Mouse (Mus musculus): Measurements from ENCODE around the gene Atp2a3. TPM values are rescaled to one million over a fixed set of nuclear protein-coding genes. Genes with fewer than 3 reads are reported as not detected.

Gene Atp2a3
- polyA plus RNA-seq, 1 experiment: 3.7 TPM

DNA sequence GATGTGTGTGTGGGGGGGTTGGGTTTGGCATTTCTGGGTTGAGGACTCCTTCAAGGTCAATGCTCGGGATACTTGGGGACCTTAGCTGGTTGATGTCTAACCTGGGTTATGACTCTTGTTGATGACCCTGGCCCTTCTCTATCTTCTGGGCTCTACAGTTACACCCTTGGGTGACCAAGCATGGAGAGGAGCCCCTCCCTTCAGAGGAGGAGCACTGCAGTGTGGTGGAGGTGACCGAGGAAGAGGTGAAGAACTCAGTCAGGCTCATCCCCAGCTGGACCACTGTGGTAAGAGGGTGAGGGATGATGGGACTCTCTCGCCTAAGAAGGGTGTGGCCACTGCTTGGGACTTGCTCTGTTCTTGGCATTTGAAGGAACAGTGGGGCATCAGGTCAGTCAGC is 76.7 kb downstream of the Atp2a3 start:
- Histone ChIP-seq H3K4me1 (ENCODE audit: control insufficient read depth, insufficient read depth, low read length) (no peaks in the 10 kb centered on the region), H3K27ac (ENCODE audit: insufficient read depth, low read length) (no peak overlapping the region), H3K27me3 (ENCODE audit: control insufficient read depth, insufficient read depth, low read length, poor library complexity, severe bottlenecking) (no peaks in the 10 kb centered on the region), H3K36me3 (ENCODE audit: control insufficient read depth, insufficient read depth, low read length, poor library complexity, severe bottlenecking) (no peaks in the 10 kb centered on the region), H3K4me3 (ENCODE audit: low read depth, low read length) (no peak overlapping the region), H3K9me3 (replicated peaks; ENCODE audit: control insufficient read depth, insufficient read depth, low read length, poor library complexity, severe bottlenecking) (no peaks in the 10 kb centered on the region), H3K9ac (ENCODE audit: low read depth, poor library complexity, severe bottlenecking) (no peak overlapping the region)
- TF ChIP-seq POLR2A (IDR thresholded peaks at IDR 0.05; ENCODE audit: insufficient read depth, low read length) (no peak), EP300 (IDR thresholded peaks at IDR 0.05; ENCODE audit: insufficient read depth, low read depth, low read length) (no peak), CTCF (IDR thresholded peaks at IDR 0.05; ENCODE audit: low read depth, low read length) (no peak)

DNA sequence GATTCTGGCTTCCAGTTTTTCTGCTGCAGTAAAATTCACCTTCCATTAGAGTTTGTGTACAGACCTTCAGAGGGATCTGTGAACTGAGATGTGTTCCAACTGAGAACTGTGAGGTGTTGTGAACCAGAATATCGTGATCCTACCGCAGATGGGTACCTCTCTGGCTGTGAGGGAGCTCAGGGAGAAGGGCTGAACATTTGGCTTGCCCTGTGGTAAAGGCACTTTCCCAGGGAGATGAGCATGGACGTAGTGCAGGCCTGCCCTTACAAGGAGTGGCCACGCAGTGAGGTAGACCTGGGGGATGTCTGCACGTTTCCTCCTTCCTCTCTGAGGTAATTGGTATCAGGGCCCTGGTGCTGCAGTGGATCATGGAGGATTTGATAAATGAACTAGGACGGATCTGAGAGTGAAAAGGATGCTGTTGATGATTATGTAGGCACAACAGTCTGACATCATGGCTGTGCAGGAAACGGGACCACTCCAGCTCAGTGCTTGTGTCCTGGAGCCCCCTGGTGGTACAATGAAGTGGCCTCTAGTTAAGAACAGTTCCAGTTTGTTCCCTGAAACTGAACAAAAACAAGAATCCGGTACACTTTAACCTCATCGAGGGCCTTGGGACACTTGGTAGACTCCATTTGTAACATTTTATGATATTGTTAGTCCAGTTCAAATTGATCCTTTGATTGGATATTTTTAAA is 78.3 kb downstream of the Atp2a3 start:
- no peaks in the 10 kb centered on the region for H3K9me3 ChIP-seq (replicated peaks; ENCODE audit: control insufficient read depth, insufficient read depth, low read length, poor library complexity, severe bottlenecking)
- no peak overlapping the region for H3K27ac ChIP-seq (ENCODE audit: insufficient read depth, low read length)
- H3K36me3 ChIP-seq (ENCODE audit: control insufficient read depth, insufficient read depth, low read length, poor library complexity, severe bottlenecking): no peaks in the 10 kb centered on the region
- TF ChIP-seq CTCF (IDR thresholded peaks at IDR 0.05; ENCODE audit: low read depth, low read length) (peak; percentile 57), POLR2A (IDR thresholded peaks at IDR 0.05; ENCODE audit: insufficient read depth, low read length) (no peak)
- no peak overlapping the region for H3K9ac ChIP-seq (ENCODE audit: low read depth, poor library complexity, severe bottlenecking)
- no peaks in the 10 kb centered on the region for H3K4me1 ChIP-seq (ENCODE audit: control insufficient read depth, insufficient read depth, low read length)
- no peaks in the 10 kb centered on the region for H3K27me3 ChIP-seq (ENCODE audit: control insufficient read depth, insufficient read depth, low read length, poor library complexity, severe bottlenecking)
- H3K4me3 ChIP-seq (ENCODE audit: low read depth, low read length): no peak overlapping the region

Other genes starting within 250 kb of the Atp2a3 start
- gene Cyb5d2, start 165.0 kb upstream of the Atp2a3 start, polyA plus RNA-seq (2011; ENCODE audit: insufficient read depth, insufficient read length, low read depth, missing spikeins): 7.1 and 7.5 TPM in 2 replicates
- gene Zzef1, start 164.9 kb upstream of the Atp2a3 start, polyA plus RNA-seq (2011; ENCODE audit: insufficient read depth, insufficient read length, low read depth, missing spikeins): 6.8 and 10.2 TPM in 2 replicates
- gene P2rx1, start 37.9 kb downstream of the Atp2a3 start, polyA plus RNA-seq (2011; ENCODE audit: insufficient read depth, insufficient read length, low read depth, missing spikeins): not detected in 2 replicates
- gene Camkk1, start 57.8 kb downstream of the Atp2a3 start, polyA plus RNA-seq (2011; ENCODE audit: insufficient read depth, insufficient read length, low read depth, missing spikeins): 3.0 and 3.1 TPM in 2 replicates
- 17.9 TPM in 2 replicates for gene Ncbp3, start 86.6 kb downstream of the Atp2a3 start, polyA plus RNA-seq (2011; ENCODE audit: insufficient read depth, insufficient read length, low read depth, missing spikeins)
- 0.29 and 0.78 TPM in 2 replicates for gene Itgae, start 129.4 kb downstream of the Atp2a3 start, polyA plus RNA-seq (2011; ENCODE audit: insufficient read depth, insufficient read length, low read depth, missing spikeins)
- gene Haspin, start 177.1 kb downstream of the Atp2a3 start, polyA plus RNA-seq (2011; ENCODE audit: insufficient read depth, insufficient read length, low read depth, missing spikeins): 13.0 and 14.0 TPM in 2 replicates
- 0.42 and 0.55 TPM in 2 replicates for gene P2rx5, start 199.3 kb downstream of the Atp2a3 start, polyA plus RNA-seq (2011; ENCODE audit: insufficient read depth, insufficient read length, low read depth, missing spikeins)
- gene Emc6, start 215.9 kb downstream of the Atp2a3 start, polyA plus RNA-seq (2011; ENCODE audit: insufficient read depth, insufficient read length, low read depth, missing spikeins): 51.9 TPM in 2 replicates
- gene Tax1bp3, start 215.9 kb downstream of the Atp2a3 start, polyA plus RNA-seq (2011; ENCODE audit: insufficient read depth, insufficient read length, low read depth, missing spikeins): 36.2 and 37.1 TPM in 2 replicates
- 15.3 and 15.4 TPM in 2 replicates for gene Ctns, start 237.9 kb downstream of the Atp2a3 start, polyA plus RNA-seq (2011; ENCODE audit: insufficient read depth, insufficient read length, low read depth, missing spikeins)
- gene Shpk, start 238.3 kb downstream of the Atp2a3 start, polyA plus RNA-seq (2011; ENCODE audit: insufficient read depth, insufficient read length, low read depth, missing spikeins): 0.93 and 0.94 TPM in 2 replicates